Mouse (Mus musculus): ENCODE measurements around the gene H2-M10.1.
"Not testable (repeated sequence)": the region's sequence is repeated elsewhere in the genome, so short reads cannot be mapped to it uniquely, and the experiment has no call there.

- not testable (repeated sequence) for TF ChIP-seq CTCF (IDR thresholded peaks at IDR 0.05; ENCODE audit: low read depth, low read length); POLR2A (IDR thresholded peaks at IDR 0.05; ENCODE audit: borderline replicate concordance, low read depth, low read length)
Measured at GRCm38 (mm10) chr17:36355343-36355742, 29.4 kb upstream of the H2-M10.1 start.
